ENCODE assay signal across 9 mouse cellular contexts in genomic region chr11:35837156-35838126, GRCm38 (mm10). TPM values are rescaled to one million over a fixed set of nuclear protein-coding genes. Genes with fewer than 3 reads are reported as not detected.
DNase-seq lines count a peak whose midpoint lies in the region; ATAC-seq and TF ChIP-seq lines count a peak whose summit lies in the region.
"Had no signal": no experiment of that assay in that cellular context is flagged by ENCODE, and none has a peak within 500 bp of the region (broad histone marks: within the 10 kb centered on the region; RNA-seq: fewer than 3 reads in every experiment).

No protein-coding gene starts in this region.

- no peaks in the 10 kb centered on the region for H3K9me3 ChIP-seq in heart, embryonic 15.5 days (replicated peaks)
- H3K9me3 ChIP-seq in E14TG2a.4 (ENCODE audit: low read length), result no peaks in the 10 kb centered on the region
- no peaks in the 10 kb centered on the region for H3K9me3 ChIP-seq in forebrain, postnatal 0 days (ENCODE audit: low read length)
- no peaks in the 10 kb centered on the region for H3K9me3 ChIP-seq in liver, postnatal 0 days (ENCODE audit: low read length)

- peak; percentile 36 for TF ChIP-seq CTCF in E14TG2a.4 (conservative IDR thresholded peaks at IDR 0.05; ENCODE audit: low read length)
- TF ChIP-seq CTCF in forebrain, postnatal 0 days (IDR thresholded peaks at IDR 0.05; ENCODE audit: low read depth), result peak; percentile 31; the same call in 1 of the 2 replicates
- TF ChIP-seq CTCF in liver, postnatal 0 days (IDR thresholded peaks at IDR 0.05; ENCODE audit: low read depth), result no peak

- no peak overlapping the region for H3K27ac ChIP-seq in heart, embryonic 15.5 days
- H3K27ac ChIP-seq in forebrain, postnatal 0 days (ENCODE audit: low read depth, low read length), result no peak overlapping the region
- peak overlapping the region; percentile 39; the same call in 1 of the 2 replicates for H3K27ac ChIP-seq in liver, postnatal 0 days (ENCODE audit: low read depth)

- 0 out of 2 replicates have a peak, but pooled peaks cover under 1% of the 10 kb centered on the region for H3K36me3 ChIP-seq in heart, embryonic 15.5 days
- H3K36me3 ChIP-seq in E14TG2a.4 (ENCODE audit: insufficient read depth, low read length), result peaks cover 42% of the 10 kb centered on the region
- H3K36me3 ChIP-seq in forebrain, postnatal 0 days (ENCODE audit: insufficient read depth), result peaks cover 10% of the 10 kb centered on the region; the same call in 1 of the 2 replicates
- peaks cover 5% of the 10 kb centered on the region for H3K36me3 ChIP-seq in liver, postnatal 0 days (replicated peaks; ENCODE audit: insufficient read depth, low read length)

- H3K4me2 ChIP-seq in heart, embryonic 15.5 days, result peak overlapping the region; percentile 83
- no peak overlapping the region for H3K4me2 ChIP-seq in forebrain, postnatal 0 days (ENCODE audit: low read depth)
- H3K4me2 ChIP-seq in liver, postnatal 0 days (ENCODE audit: low read depth, low read length), result peak overlapping the region; percentile 76

- peaks cover 14% of the 10 kb centered on the region for H3K4me1 ChIP-seq in heart, embryonic 15.5 days (replicated peaks)
- peaks cover 69% of the 10 kb centered on the region for H3K4me1 ChIP-seq in E14TG2a.4 (replicated peaks; ENCODE audit: low read depth, low read length)
- peaks cover 3% of the 10 kb centered on the region; the same call in 1 of the 2 replicates for H3K4me1 ChIP-seq in forebrain, postnatal 0 days (ENCODE audit: insufficient read depth)
- H3K4me1 ChIP-seq in liver, postnatal 0 days (ENCODE audit: insufficient read depth), result peaks cover 10% of the 10 kb centered on the region

- no peak for DNase-seq in heart, postnatal 4 days
- DNase-seq in forebrain, postnatal 0 days, result no peak
- no peak for DNase-seq in liver, postnatal 0 days
- DNase-seq in cerebellum, postnatal 25 days, result no peak
- no peak for DNase-seq in left cerebral cortex, adult 18-20 months (ENCODE audit: low spot score in 2 of 2)
- no peak for DNase-seq in urinary bladder, adult 18-20 months (ENCODE audit: low spot score in 2 of 2)

- no peaks in the 10 kb centered on the region for H3K27me3 ChIP-seq in heart, embryonic 15.5 days
- no peaks in the 10 kb centered on the region for H3K27me3 ChIP-seq in E14TG2a.4 (ENCODE audit: insufficient read depth, low read length)
- H3K27me3 ChIP-seq in forebrain, postnatal 0 days (ENCODE audit: insufficient read depth, low read length), result no peaks in the 10 kb centered on the region
- no peaks in the 10 kb centered on the region for H3K27me3 ChIP-seq in liver, postnatal 0 days (ENCODE audit: insufficient read depth, low read length)

- 63% methylated on average over 5 of the region's 5 CpGs for WGBS in heart, embryonic 15.5 days
- WGBS in forebrain, postnatal 0 days, result 87% methylated on average over 5 of the region's 5 CpGs
- 68% methylated on average over 5 of the region's 5 CpGs for WGBS in liver, postnatal 0 days (ENCODE audit: insufficient replicate concordance)

- no peak for ATAC-seq in heart, embryonic 15.5 days (replicated peaks; ENCODE audit: insufficient number of reproducible peaks, insufficient read depth, low FRiP score, low read depth)
- ATAC-seq in forebrain, postnatal 0 days, result no peak
- ATAC-seq in liver, postnatal 0 days, result no peak

- H3K9ac ChIP-seq in heart, embryonic 15.5 days, result no peak overlapping the region
- no peak overlapping the region for H3K9ac ChIP-seq in forebrain, postnatal 0 days
- H3K9ac ChIP-seq in liver, postnatal 0 days (replicated peaks), result no peak overlapping the region

- H3K4me3 ChIP-seq in heart, embryonic 15.5 days, result peak overlapping the region; percentile 49; the same call in 1 of the 2 replicates
- peak overlapping the region; percentile 57; the same call in 1 of the 2 replicates for H3K4me3 ChIP-seq in E14TG2a.4 (replicated peaks; ENCODE audit: low read length)
- no peak overlapping the region for H3K4me3 ChIP-seq in forebrain, postnatal 0 days (ENCODE audit: low read depth, low read length)
- H3K4me3 ChIP-seq in liver, postnatal 0 days (ENCODE audit: low read depth, low read length), result peak overlapping the region; percentile 33; the same call in 1 of the 2 replicates

- no peak for TF ChIP-seq EP300 in liver, postnatal 0 days (IDR thresholded peaks at IDR 0.05; ENCODE audit: low read depth)

RNA-seq across cellular contexts. Expression of gene Rars, which starts 3.1 kb away (rescaled TPM):
- polyA plus RNA-seq in heart, embryonic 15.5 days (2015; fragmentation: Nextera tagmentation; extraction: Ambion mirVana), result 53.4 and 60.2 TPM in 2 replicates
- 10 to 100 TPM; 47.9 to 53.4 TPM for total RNA-seq in heart, postnatal 4 days (2021)
- total RNA-seq in forebrain, postnatal 0 days (2014; rRNA removed), result 37.8 and 56.6 TPM in 2 replicates
- 66.1 and 66.4 TPM in 2 replicates for polyA plus RNA-seq in forebrain, postnatal 0 days (2015; fragmentation: Nextera tagmentation; extraction: Ambion mirVana)
- 26.9 and 28.3 TPM in 2 replicates for polyA plus RNA-seq in liver, postnatal 0 days (2015; fragmentation: Nextera tagmentation; extraction: Ambion mirVana)
- 10 to 100 TPM; 44.5 to 49.0 TPM for total RNA-seq in left cerebral cortex, adult 18-20 months (2021)

RNA-seq across cellular contexts. Expression of gene Fbll1, which starts 38.8 kb away (rescaled TPM):
- 0.18 TPM in 1 of 2 replicates, not detected in the other for polyA plus RNA-seq in heart, embryonic 15.5 days (2015; fragmentation: Nextera tagmentation; extraction: Ambion mirVana)
- not detected for total RNA-seq in heart, postnatal 4 days (2021)
- total RNA-seq in forebrain, postnatal 0 days (2014; rRNA removed), result 51.2 and 72.6 TPM in 2 replicates
- polyA plus RNA-seq in forebrain, postnatal 0 days (2015; fragmentation: Nextera tagmentation; extraction: Ambion mirVana), result 32.9 and 35.4 TPM in 2 replicates
- not detected in 2 replicates for polyA plus RNA-seq in liver, postnatal 0 days (2015; fragmentation: Nextera tagmentation; extraction: Ambion mirVana)
- total RNA-seq in left cerebral cortex, adult 18-20 months (2021), result 10 to 100 TPM; 39.0 to 41.7 TPM
- polyA plus RNA-seq: spleen, adult 2 months had no signal

Comparison
In these comparisons a context has a peak if more than half of its experiments do, and no peak if none do; other contexts are left out.
1. RNA of gene Fbll1, which starts 38.8 kb away (total RNA-seq): 51.2 to 72.6 TPM in forebrain, postnatal 0 days and 39.0 to 41.7 TPM in left cerebral cortex, adult 18-20 months; not detected in heart, postnatal 4 days; every median in the first group is over 10 times any median in the second.